Mouse (Mus musculus) liver, embryonic 14.5 days (tissue): Measurements from ENCODE around the gene Daam2. TPM values are rescaled to one million over a fixed set of nuclear protein-coding genes. Genes with fewer than 3 reads are reported as not detected.

Source experiments
- ATAC-seq: fragments of 200-750 bp; cut with Nextera tagmentation; 2 replicates; pipeline ENCODE4 v1.8.0; 2017; ENCODE audit warnings: moderate number of reproducible peaks, mild to moderate bottlenecking, moderate library complexity; ENCODE audit not compliant: insufficient read depth
- DNase-seq, 3 experiments: peaks; one replicate each; pipeline ENCODE4 v3.0.0-alpha.2; 2012 to 2013; ENCODE audit warnings: low read depth in 3 of 3, low spot score in 3 of 3
- H3K27ac ChIP-seq: fragments of 300-500 bp; sonication (generic); 2 replicates; pipeline ENCODE4 v1.5.1; 2014; ENCODE audit warnings: moderate library complexity, mild to moderate bottlenecking, control low read depth, inconsistent platforms
- H3K27me3 ChIP-seq: fragments of 300-500 bp; sonication (generic); 2 replicates; pipeline ENCODE4 v1.6.1; 2014; ENCODE audit warnings: mild to moderate bottlenecking, low read length, moderate library complexity; ENCODE audit not compliant: control insufficient read depth, insufficient read depth
- H3K36me3 ChIP-seq: fragments of 300-500 bp; sonication (generic); replicated peaks from 2 replicates; pipeline ENCODE4 v1.6.1; 2014; ENCODE audit warnings: low read depth; ENCODE audit not compliant: control insufficient read depth, insufficient read depth
- H3K4me1 ChIP-seq, 2 experiments: fragments of 200-500 bp in 1 of 2; fragments of 300-500 bp in 1 of 2; sonication (generic) in 1 of 2; replicated peaks; 2 replicates each; pipeline ENCODE4 v1.6.1; 2012 to 2014; ENCODE audit warnings: antibody characterized with exemption in 1 of 2, inconsistent platforms in 1 of 2, low read length in 1 of 2; ENCODE audit not compliant: control insufficient read depth in 2 of 2, insufficient read depth in 2 of 2
- H3K4me2 ChIP-seq: fragments of 300-500 bp; sonication (generic); 2 replicates; pipeline ENCODE4 v1.6.1; 2014; ENCODE audit warnings: low read depth, mild to moderate bottlenecking, control low read depth, moderate library complexity
- H3K4me3 ChIP-seq, 2 experiments: fragments of 200-500 bp in 1 of 2; fragments of 300-500 bp in 1 of 2; sonication (generic) in 1 of 2; 2 replicates each; pipeline ENCODE4 v1.5.1; 2012 to 2014; ENCODE audit warnings: low read depth in 2 of 2, low read length in 2 of 2, mild to moderate bottlenecking in 2 of 2, control low read depth in 1 of 2, inconsistent platforms in 1 of 2, moderate library complexity in 1 of 2; ENCODE audit not compliant: insufficient read depth in 1 of 2
- H3K9ac ChIP-seq: fragments of 300-500 bp; sonication (generic); replicated peaks from 2 replicates; pipeline ENCODE4 v1.6.1; 2014; ENCODE audit warnings: mild to moderate bottlenecking, control low read depth, moderate library complexity
- H3K9me3 ChIP-seq: fragments of 300-500 bp; sonication (generic); 2 replicates; pipeline ENCODE4 v1.6.1; 2016; ENCODE audit warnings: low read length, mixed read lengths; ENCODE audit not compliant: control insufficient read depth
- CTCF ChIP-seq: IDR thresholded peaks from 2 replicates; pipeline ENCODE4 v1.5.1; 2016; ENCODE audit warnings: antibody characterized with exemption, low read depth, control low read depth
- EP300 ChIP-seq: IDR thresholded peaks from 2 replicates; pipeline ENCODE4 v1.6.1; 2016; ENCODE audit warnings: antibody characterized with exemption, low read depth
- WGBS: fragments of 180-500 bp; shearing (Covaris S2); extraction: QIAGEN DNeasy Blood & Tissue Kit; methylation state at CpG from one replicate; pipeline ENCODE4 v1.1.7; 2014; ENCODE audit not compliant: insufficient replicate concordance; 5-methylcytosine and 5-hydroxymethylcytosine counted together
- polyA plus RNA-seq, 2 experiments: library from polyadenylated mRNA; depleted of rRNA in 1 of 2; stranded (reverse) in 1 of 2; unstranded in 1 of 2; fragments of >200 nt; fragmentation: Nextera tagmentation in 1 of 2; extraction: Ambion mirVana in 1 of 2; gene quantifications; 2 replicates each; pipeline versions ENCODE4 v1.2.1 to v1.2.3; 2012 to 2014

The Daam2 gene
- polyA plus RNA-seq, 2 experiments: 0.14 to 0.39 TPM

DNA sequence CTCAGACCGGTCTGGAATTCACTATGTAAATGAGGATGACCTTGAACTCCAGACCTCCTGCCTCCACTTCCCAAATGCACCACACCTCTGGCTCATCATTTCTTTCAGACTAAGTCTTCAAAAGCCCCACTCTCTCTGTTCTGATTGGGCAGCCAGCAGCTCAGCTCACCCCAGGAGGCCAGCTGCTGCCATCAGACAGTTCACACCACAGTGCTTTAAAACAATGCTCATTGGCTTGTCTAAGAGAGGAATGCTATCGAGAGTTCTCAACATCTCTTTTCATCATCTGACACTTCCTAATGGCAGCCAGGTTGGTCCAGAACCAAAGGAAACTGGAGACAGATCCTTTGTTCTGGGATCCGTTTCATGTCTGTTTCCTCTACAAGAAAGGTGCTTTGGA is 66.0 kb downstream of the Daam2 start:
- ATAC-seq (no peak), DNase-seq (no peak)
- Histone ChIP-seq H3K4me2 (no peak overlapping the region), H3K27me3 (no peaks in the 10 kb centered on the region), H3K4me1 (no peaks in the 10 kb centered on the region), H3K9me3 (no peaks in the 10 kb centered on the region), H3K4me3 (no peak overlapping the region), H3K36me3 (no peaks in the 10 kb centered on the region), H3K27ac (no peak overlapping the region), H3K9ac (no peak overlapping the region)
- 56% methylated on average over 3 of the region's 3 CpGs for WGBS
- TF ChIP-seq EP300: no peak
- no peak for TF ChIP-seq CTCF

DNA sequence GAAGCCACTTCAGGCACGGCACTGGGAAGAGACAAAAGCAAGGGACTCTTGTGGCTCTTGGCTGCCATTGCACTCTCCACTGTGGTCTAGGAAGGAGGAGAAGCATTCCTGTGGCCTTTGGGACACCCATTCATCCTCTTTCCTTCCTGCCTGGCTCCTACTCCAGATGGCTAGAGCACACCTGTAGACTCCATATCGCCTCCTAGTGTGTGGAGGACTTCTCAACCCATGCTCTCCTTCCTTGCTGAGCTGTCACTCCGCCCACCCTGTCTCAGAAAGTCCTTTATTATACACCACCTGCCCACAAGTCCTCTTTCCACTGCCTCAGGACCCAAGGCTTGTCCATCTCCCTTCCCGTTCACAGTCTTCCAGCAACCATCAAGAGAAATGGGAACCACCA is 70.9 kb downstream of the Daam2 start:
- no peak overlapping the region for H3K4me3 ChIP-seq
- no peaks in the 10 kb centered on the region for H3K27me3 ChIP-seq
- DNase-seq (no peak), ATAC-seq (no peak)
- H3K9me3 ChIP-seq: no peaks in the 10 kb centered on the region
- 76% methylated on average over 4 of the region's 4 CpGs for WGBS
- H3K4me1 ChIP-seq: no peaks in the 10 kb centered on the region
- TF ChIP-seq EP300 (no peak), CTCF (peak; percentile 23; the same call in 1 of the 2 replicates)
- no peak overlapping the region for H3K9ac ChIP-seq
- no peak overlapping the region for H3K27ac ChIP-seq
- no peaks in the 10 kb centered on the region for H3K36me3 ChIP-seq
- H3K4me2 ChIP-seq: no peak overlapping the region

- Histone ChIP-seq H3K4me2 (no peak overlapping the region), H3K36me3 (no peaks in the 10 kb centered on the region), H3K27me3 (no peaks in the 10 kb centered on the region), H3K9ac (no peak overlapping the region), H3K4me3 (no peak overlapping the region), H3K4me1 (no peaks in the 10 kb centered on the region), H3K27ac (no peak overlapping the region), H3K9me3 (no peaks in the 10 kb centered on the region)
- 46% methylated on average over 5 of the region's 5 CpGs for WGBS
- no peak for ATAC-seq
- TF ChIP-seq EP300 (no peak), CTCF (no peak)
- DNase-seq: no peak
These were observed 75.0 kb downstream of the Daam2 start for GRCm38 (mm10) chr17:49489098-49489497.

DNA sequence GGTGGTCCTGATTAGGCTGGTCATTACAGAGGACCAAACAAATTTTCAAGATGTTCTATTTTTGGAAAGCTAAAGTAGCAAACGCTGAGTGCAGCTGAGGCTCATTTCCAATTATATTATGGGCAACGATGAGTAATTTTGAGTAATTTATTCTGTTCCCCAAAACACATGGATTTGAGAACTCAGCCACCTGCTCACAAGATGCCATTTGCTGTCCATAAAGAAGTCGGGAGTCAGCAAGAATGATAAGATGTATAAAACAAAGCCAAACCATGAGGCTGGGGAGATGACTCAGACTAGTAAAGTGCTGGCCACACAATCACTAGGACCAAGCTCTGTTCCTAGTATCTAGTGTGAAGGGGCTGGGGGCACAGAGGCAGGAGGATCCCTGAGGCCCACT is 79.7 kb downstream of the Daam2 start:
- no peaks in the 10 kb centered on the region for H3K36me3 ChIP-seq
- H3K4me3 ChIP-seq: no peak overlapping the region
- H3K27me3 ChIP-seq: no peaks in the 10 kb centered on the region
- no peak overlapping the region for H3K4me2 ChIP-seq
- ATAC-seq: no peak
- 61% methylated on average over 3 of the region's 3 CpGs for WGBS
- no peak for TF ChIP-seq CTCF
- no peak for TF ChIP-seq EP300
- no peaks in the 10 kb centered on the region for H3K9me3 ChIP-seq
- no peak overlapping the region for H3K27ac ChIP-seq
- H3K9ac ChIP-seq: no peak overlapping the region
- H3K4me1 ChIP-seq: no peaks in the 10 kb centered on the region
- no peak for DNase-seq

DNA sequence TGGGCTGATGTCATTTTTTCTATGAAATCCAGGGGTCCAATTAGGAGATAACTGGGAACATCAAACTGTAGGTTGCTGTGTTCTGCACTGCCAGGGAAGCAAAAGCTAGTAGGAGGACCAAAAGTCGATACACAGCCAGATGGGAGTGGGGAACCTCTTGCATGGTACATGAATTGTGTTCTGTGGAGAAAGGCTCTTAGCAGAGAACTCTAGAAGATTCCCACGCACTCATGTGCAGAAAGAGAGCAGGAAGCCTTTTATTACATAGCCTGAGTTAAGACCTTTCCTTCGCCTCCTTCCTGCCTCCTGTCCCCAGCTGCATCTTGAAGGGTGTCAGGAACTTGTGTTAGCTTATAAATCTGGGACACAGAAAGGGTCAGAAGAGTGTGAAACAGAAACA is 82.3 kb downstream of the Daam2 start:
- TF ChIP-seq EP300 (no peak), CTCF (no peak)
- WGBS: 53% methylated on average over 3 of the region's 3 CpGs

GRCm38 (mm10) chr17:49477370-49477769 is 86.8 kb downstream of the Daam2 start:
- Histone ChIP-seq H3K4me3 (no peak overlapping the region), H3K36me3 (no peaks in the 10 kb centered on the region), H3K9me3 (no peaks in the 10 kb centered on the region), H3K27ac (no peak overlapping the region), H3K4me2 (no peak overlapping the region), H3K9ac (no peak overlapping the region), H3K27me3 (no peaks in the 10 kb centered on the region), H3K4me1 (no peaks in the 10 kb centered on the region)
- DNase-seq: no peak
- WGBS: 53% methylated on average over 4 of the region's 4 CpGs
- ATAC-seq: no peak
- TF ChIP-seq EP300 (no peak), CTCF (no peak)

More for the DNA sequence above, 82.3 kb downstream of the Daam2 start:
- Histone ChIP-seq H3K9ac (no peak overlapping the region), H3K27ac (no peak overlapping the region), H3K4me1 (no peaks in the 10 kb centered on the region), H3K4me2 (no peak overlapping the region), H3K4me3 (no peak overlapping the region), H3K27me3 (no peaks in the 10 kb centered on the region), H3K36me3 (no peaks in the 10 kb centered on the region), H3K9me3 (no peaks in the 10 kb centered on the region)
- DNase-seq (no peak), ATAC-seq (no peak)
